Mouse (Mus musculus) hindbrain, postnatal 0 days (tissue): ENCODE data around the gene Snx19. TPM values are rescaled to one million over a fixed set of nuclear protein-coding genes. Genes with fewer than 3 reads are reported as not detected.

Experiments
- ATAC-seq: fragments of 200-750 bp; cut with Nextera tagmentation; 2 replicates; pipeline ENCODE4 v1.8.0; 2017; ENCODE audit warnings: mild to moderate bottlenecking, moderate TSS enrichment, moderate library complexity
- DNase-seq: peaks from one replicate; pipeline ENCODE4 v3.0.0-alpha.2; 2015; ENCODE audit warnings: low spot score
- H3K27ac ChIP-seq: fragments of 300-500 bp; sonication (generic); 2 replicates; pipeline ENCODE4 v1.5.1; 2014; ENCODE audit warnings: mild to moderate bottlenecking
- H3K27me3 ChIP-seq: fragments of 300-500 bp; sonication (generic); 2 replicates; pipeline ENCODE4 v1.6.1; 2014; ENCODE audit warnings: low read length, mixed read lengths; ENCODE audit not compliant: insufficient read depth
- H3K36me3 ChIP-seq: fragments of 300-500 bp; sonication (generic); 2 replicates; pipeline ENCODE4 v1.6.1; 2014; ENCODE audit warnings: low read length, mixed read lengths; ENCODE audit not compliant: insufficient read depth
- H3K4me1 ChIP-seq: fragments of 300-500 bp; sonication (generic); 2 replicates; pipeline ENCODE4 v1.6.1; 2014; ENCODE audit warnings: antibody characterized with exemption, low read length, mixed read lengths; ENCODE audit not compliant: insufficient read depth
- H3K4me2 ChIP-seq: fragments of 300-500 bp; sonication (generic); 2 replicates; pipeline ENCODE4 v1.6.1; 2014; ENCODE audit warnings: low read depth, mild to moderate bottlenecking, low read length, moderate library complexity, mixed read lengths
- H3K4me3 ChIP-seq: fragments of 300-500 bp; sonication (generic); 2 replicates; pipeline ENCODE4 v1.5.1; 2014; ENCODE audit warnings: low read length
- H3K9ac ChIP-seq: fragments of 300-500 bp; sonication (generic); replicated peaks from 2 replicates; pipeline ENCODE4 v1.6.1; 2014; ENCODE audit warnings: mild to moderate bottlenecking, low read length, moderate library complexity, mixed read lengths
- H3K9me3 ChIP-seq: fragments of 300-500 bp; sonication (generic); 2 replicates; pipeline ENCODE4 v1.6.1; 2016; ENCODE audit warnings: low read length, mixed read lengths
- CTCF ChIP-seq: IDR thresholded peaks from 2 replicates; pipeline ENCODE4 v1.5.1; 2016; ENCODE audit warnings: antibody characterized with exemption, control low read depth, low read depth
- WGBS: fragments of 180-500 bp; shearing (Covaris S2); extraction: QIAGEN DNeasy Blood & Tissue Kit; methylation state at CpG from one replicate; pipeline ENCODE4 v1.1.7; 2014; 5-methylcytosine and 5-hydroxymethylcytosine counted together
- polyA plus RNA-seq: library from polyadenylated mRNA; unstranded; fragments of >200 nt; fragmentation: Nextera tagmentation; extraction: Ambion mirVana; gene quantifications from 2 replicates; pipeline ENCODE4 v1.2.1, GENCODE M21; 2015
- total RNA-seq: library from RNA; depleted of rRNA; stranded (reverse); fragments of >200 nt; gene quantifications from 2 replicates; pipeline ENCODE4 v1.2.3, GENCODE M21; 2014

Gene Snx19
- total and polyA plus RNA-seq, 2 experiments from 2014 or later = 18.1 to 30.8 TPM

- Histone ChIP-seq H3K9ac (no peak overlapping the region), H3K4me1 (no peaks in the 10 kb centered on the region), H3K4me2 (no peak overlapping the region), H3K36me3 (no peaks in the 10 kb centered on the region), H3K27me3 (no peaks in the 10 kb centered on the region), H3K27ac (no peak overlapping the region), H3K4me3 (no peak overlapping the region), H3K9me3 (no peaks in the 10 kb centered on the region)
- ATAC-seq (no peak), DNase-seq (no peak)
- TF ChIP-seq CTCF = no peak
- 58% methylated on average over 4 of the region's 4 CpGs for WGBS
Measured at GRCm38 (mm10) chr9:30480043-30480442, 53.1 kb downstream of the Snx19 start.

GRCm38 (mm10) chr9:30480464-30480863 is 53.6 kb downstream of the Snx19 start:
- no peaks in the 10 kb centered on the region for H3K9me3 ChIP-seq
- H3K36me3 ChIP-seq = no peaks in the 10 kb centered on the region
- H3K9ac ChIP-seq = no peak overlapping the region
- 1% methylated on average over 6 of the region's 6 CpGs for WGBS
- H3K4me1 ChIP-seq = no peaks in the 10 kb centered on the region
- no peak overlapping the region for H3K27ac ChIP-seq
- peak; percentile 100 for TF ChIP-seq CTCF
- H3K27me3 ChIP-seq = no peaks in the 10 kb centered on the region
- H3K4me2 ChIP-seq = no peak overlapping the region
- ATAC-seq = peak; percentile 95
- no peak overlapping the region for H3K4me3 ChIP-seq
- peak; percentile 99 for DNase-seq

DNA sequence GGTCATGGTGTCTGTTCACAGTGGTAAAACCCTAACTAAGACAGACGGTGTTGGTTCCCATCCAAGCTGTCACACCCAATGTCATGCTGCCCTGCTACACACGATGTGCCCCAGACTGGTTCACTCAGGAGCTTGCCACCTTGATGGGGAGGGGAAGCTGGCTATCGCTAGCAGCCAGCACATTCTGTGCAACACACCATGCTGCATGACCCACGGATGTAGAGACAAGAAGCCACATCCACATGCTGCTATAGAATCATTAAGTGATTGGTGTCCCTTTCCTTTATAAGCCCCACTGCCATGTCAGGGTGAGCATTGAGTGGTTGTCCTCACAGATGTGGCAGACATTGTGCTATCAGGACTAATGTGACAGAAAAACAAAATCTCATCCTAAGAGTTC is 55.2 kb downstream of the Snx19 start:
- Histone ChIP-seq H3K36me3 (no peaks in the 10 kb centered on the region), H3K9ac (no peak overlapping the region), H3K4me1 (no peaks in the 10 kb centered on the region), H3K27me3 (no peaks in the 10 kb centered on the region), H3K9me3 (no peaks in the 10 kb centered on the region), H3K27ac (no peak overlapping the region), H3K4me3 (no peak overlapping the region), H3K4me2 (no peak overlapping the region)
- TF ChIP-seq CTCF = no peak
- 87% methylated on average over 4 of the region's 4 CpGs for WGBS
- no peak for ATAC-seq
- no peak for DNase-seq

- H3K4me2 ChIP-seq = no peak overlapping the region
- no peaks in the 10 kb centered on the region for H3K36me3 ChIP-seq
- no peak overlapping the region for H3K4me3 ChIP-seq
- TF ChIP-seq CTCF = no peak
- H3K4me1 ChIP-seq = no peaks in the 10 kb centered on the region
- ATAC-seq (no peak), DNase-seq (no peak)
- no peaks in the 10 kb centered on the region for H3K27me3 ChIP-seq
- H3K9ac ChIP-seq = no peak overlapping the region
- WGBS = 91% methylated on average over 3 of the region's 3 CpGs
- no peaks in the 10 kb centered on the region for H3K9me3 ChIP-seq
- no peak overlapping the region for H3K27ac ChIP-seq
Measured at GRCm38 (mm10) chr9:30484183-30484582, 57.3 kb downstream of the Snx19 start.

DNA sequence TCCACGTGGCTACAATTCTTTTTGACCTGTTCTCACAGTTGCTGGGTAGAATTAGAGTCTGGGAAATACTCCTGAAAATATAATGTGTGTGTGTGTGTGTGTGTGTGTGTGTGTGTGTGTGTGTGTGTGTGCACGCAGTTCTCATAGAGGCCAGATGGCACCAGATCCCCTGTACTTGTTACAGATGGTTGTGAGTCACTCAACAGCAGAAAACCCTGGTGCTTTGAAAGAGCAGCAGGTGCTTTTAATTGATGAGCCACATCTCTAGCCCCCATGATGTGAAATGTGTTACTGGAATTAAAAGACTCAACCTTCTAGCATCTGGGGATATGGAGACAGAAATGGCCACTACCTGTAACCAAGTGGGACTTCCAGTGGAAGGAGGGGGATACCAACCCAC is 58.3 kb downstream of the Snx19 start:
- DNase-seq (no peak), ATAC-seq (no peak)
- Histone ChIP-seq H3K27me3 (no peaks in the 10 kb centered on the region), H3K4me2 (no peak overlapping the region), H3K4me3 (no peak overlapping the region), H3K9ac (no peak overlapping the region), H3K4me1 (no peaks in the 10 kb centered on the region), H3K27ac (no peak overlapping the region), H3K9me3 (no peaks in the 10 kb centered on the region), H3K36me3 (no peaks in the 10 kb centered on the region)
- no peak for TF ChIP-seq CTCF
- 88% methylated on average over 2 of the region's 2 CpGs for WGBS

DNA sequence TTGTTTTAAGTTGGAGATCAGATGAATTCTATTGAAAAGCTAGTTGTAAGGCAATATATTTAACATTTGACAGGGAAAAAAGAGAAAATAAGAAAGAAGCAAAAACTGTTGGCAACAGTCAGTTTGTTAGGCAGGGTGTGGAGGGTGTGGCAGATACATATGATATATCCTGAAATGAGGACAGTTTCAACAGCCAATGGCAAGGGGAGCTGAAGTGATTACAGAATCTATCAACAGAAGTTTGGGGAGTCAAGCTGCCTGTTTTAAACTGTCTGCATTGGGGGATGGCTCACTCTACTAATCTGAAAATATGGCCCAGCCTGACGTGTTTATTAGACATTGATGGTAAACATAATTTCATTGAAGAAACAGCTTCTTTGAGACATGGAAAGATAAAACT is 61.5 kb downstream of the Snx19 start:
- no peak for DNase-seq
- no peak overlapping the region for H3K4me3 ChIP-seq
- no peak overlapping the region for H3K27ac ChIP-seq
- 91% methylated on average over 1 of the region's 1 CpGs for WGBS
- H3K36me3 ChIP-seq = no peaks in the 10 kb centered on the region
- TF ChIP-seq CTCF = no peak
- H3K9ac ChIP-seq = no peak overlapping the region
- H3K27me3 ChIP-seq = no peaks in the 10 kb centered on the region
- ATAC-seq = no peak
- no peaks in the 10 kb centered on the region for H3K9me3 ChIP-seq
- no peaks in the 10 kb centered on the region for H3K4me1 ChIP-seq
- no peak overlapping the region for H3K4me2 ChIP-seq

DNA sequence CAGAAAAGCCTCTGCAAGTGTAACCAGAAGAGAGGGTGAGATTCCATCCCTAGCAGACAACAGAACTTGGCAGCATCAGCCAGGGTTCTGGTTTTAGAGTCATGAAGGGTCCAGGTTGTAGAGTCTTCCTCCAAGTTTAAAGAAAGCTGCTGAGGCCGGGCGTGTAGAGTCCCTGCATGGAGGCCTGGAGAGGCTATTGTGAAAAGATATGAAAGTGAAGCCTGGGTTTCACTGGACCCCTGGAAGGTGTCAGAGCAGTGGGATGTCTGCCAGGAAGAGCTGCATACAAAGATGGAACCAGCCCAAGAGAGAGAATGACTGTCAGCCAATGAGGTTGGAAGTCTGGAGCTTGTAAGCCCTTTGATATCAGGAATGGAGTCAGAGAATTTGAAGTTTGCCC is 67.5 kb downstream of the Snx19 start:
- Histone ChIP-seq H3K27me3 (no peaks in the 10 kb centered on the region), H3K9me3 (no peaks in the 10 kb centered on the region), H3K9ac (no peak overlapping the region), H3K4me3 (no peak overlapping the region), H3K36me3 (no peaks in the 10 kb centered on the region), H3K4me2 (no peak overlapping the region), H3K4me1 (no peaks in the 10 kb centered on the region), H3K27ac (no peak overlapping the region)
- no peak for DNase-seq
- ATAC-seq = no peak
- no peak for TF ChIP-seq CTCF
- 65% methylated on average over 2 of the region's 2 CpGs for WGBS
